Mouse (Mus musculus) liver, postnatal 0 days (tissue): ENCODE results near the gene Sdr39u1.

Source experiments
- CTCF ChIP-seq: sonication (generic); IDR thresholded peaks from 2 replicates; pipeline ENCODE4 v1.5.1; 2016; ENCODE audit warnings: antibody characterized with exemption, low read depth
- EP300 ChIP-seq: IDR thresholded peaks from 2 replicates; pipeline ENCODE4 v1.6.1; 2016; ENCODE audit warnings: antibody characterized with exemption, low read depth, mild to moderate bottlenecking

GRCm38 (mm10) chr14:55877469-55878315 is 22.4 kb downstream of the Sdr39u1 start:
- no peak for TF ChIP-seq CTCF
- TF ChIP-seq EP300: no peak
